Mouse (Mus musculus) brain, adult 10 weeks (tissue): Measurements from ENCODE around the gene Slc26a1. TPM values are rescaled to one million over a fixed set of nuclear protein-coding genes. Genes with fewer than 3 reads are reported as not detected.

Experiments used
- polyA plus RNA-seq: library from polyadenylated mRNA; stranded (reverse); fragments of 350-450 nt; fragmentation: Illumina TruSeq; extraction: RNeasy Lipid Tissue Mini Kit (QIAGEN cat#74804); gene quantifications from one replicate; pipeline ENCODE4 v1.2.3, GENCODE M21; 2015; ENCODE audit warnings: low read depth, low replicate concordance

The Slc26a1 gene
- 1.3 TPM for polyA plus RNA-seq

GRCm38 (mm10) chr5:108675251-108675816 lies at the start of gene Slc26a1:
Gene Slc26a1, minus strand, starts transcription at chr5:108675569.

GRCm38 (mm10) chr5:108692271-108692670 lies 16.9 kb upstream of the Slc26a1 start, which contains the start of gene Fgfrl1:
Gene Fgfrl1, plus strand, starts transcription at chr5:108692382.

GRCm38 (mm10) chr5:108668977-108669936 lies 6.1 kb downstream of the Slc26a1 start, which contains the start of gene Dgkq:
Gene Dgkq, minus strand, starts transcription at chr5:108669672.

GRCm38 (mm10) chr5:108659698-108660631 lies 15.4 kb downstream of the Slc26a1 start, which contains the start of gene Idua:
Gene Idua, plus strand, starts transcription at chr5:108660331.

GRCm38 (mm10) chr5:108629634-108630483 lies 45.5 kb downstream of the Slc26a1 start, which contains the start of the genes Gak and Tmem175:
Gene Gak, minus strand, starts transcription at chr5:108629755.
Gene Tmem175, plus strand, starts transcription at chr5:108629770.

Other genes with a start within 250 kb of the Slc26a1 start
- gene Atp5k, start 241.1 kb downstream of the Slc26a1 start, polyA plus RNA-seq: 1,292 TPM
- gene Mfsd7a, start 226.7 kb downstream of the Slc26a1 start, polyA plus RNA-seq: 0.46 TPM
- gene Pcgf3, start 214.3 kb downstream of the Slc26a1 start, polyA plus RNA-seq: 17.0 TPM
- 706 TPM for gene Cplx1, start 125.5 kb downstream of the Slc26a1 start, polyA plus RNA-seq
- 76.0 TPM for gene Gak, start 45.8 kb downstream of the Slc26a1 start, polyA plus RNA-seq
- gene Tmem175, start 45.8 kb downstream of the Slc26a1 start, polyA plus RNA-seq: 39.2 TPM
- gene Idua, start 15.2 kb downstream of the Slc26a1 start, polyA plus RNA-seq: 16.7 TPM
- gene Dgkq, start 5.9 kb downstream of the Slc26a1 start, polyA plus RNA-seq: 37.9 TPM
- gene Fgfrl1, start 16.8 kb upstream of the Slc26a1 start, polyA plus RNA-seq: 20.9 TPM
- not detected for gene Rnf212, start 99.4 kb upstream of the Slc26a1 start, polyA plus RNA-seq
- not detected for gene Tmed11, start 119.8 kb upstream of the Slc26a1 start, polyA plus RNA-seq
- not detected for gene Vmn2r8, start 133.3 kb upstream of the Slc26a1 start, polyA plus RNA-seq
- not detected for gene Vmn2r9, start 177.0 kb upstream of the Slc26a1 start, polyA plus RNA-seq